Mouse (Mus musculus): ENCODE results near the gene Lama1.
A peak's percentile ranks its signal among the peaks of the same experiment; 100 is the strongest.

Gene Lama1

GRCm38 (mm10) chr17:67696694-67697386 is at the start of gene Lama1:
Lama1 (plus strand) TSS chr17:67697259.
- 0 out of 2 replicates have a peak, but pooled peaks have one; percentile 16 for ATAC-seq (ENCODE audit: insufficient number of reproducible peaks, low FRiP score, low TSS enrichment)

DNA sequence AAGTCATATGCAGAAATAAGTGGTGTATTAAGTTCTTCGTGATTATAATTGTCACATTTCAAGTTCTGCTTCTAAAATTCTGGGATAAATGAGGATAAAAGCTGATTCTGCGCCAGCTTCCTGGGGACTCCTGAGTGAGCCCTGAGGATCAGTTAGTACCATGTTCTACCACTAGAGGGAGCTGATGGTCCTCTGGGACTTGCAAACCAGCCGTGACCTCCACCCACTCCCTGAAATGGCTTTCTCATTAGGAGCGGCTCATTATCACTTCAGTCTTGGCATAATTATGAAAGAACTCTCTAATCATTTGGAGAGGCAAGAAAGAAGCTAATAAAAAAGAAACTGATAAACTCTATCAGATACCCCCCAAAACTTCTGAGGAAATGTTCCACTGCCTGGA is 45.6 kb upstream of the Lama1 start:
- no peak for ATAC-seq (ENCODE audit: insufficient number of reproducible peaks, low FRiP score, low TSS enrichment)

- ATAC-seq (ENCODE audit: insufficient number of reproducible peaks, low FRiP score, low TSS enrichment), result no peak
Observed at GRCm38 (mm10) chr17:67664299-67664698, 32.8 kb upstream of the Lama1 start.

- ATAC-seq (ENCODE audit: insufficient number of reproducible peaks, low FRiP score, low TSS enrichment), result no peak
Observed at GRCm38 (mm10) chr17:67666981-67667380, 30.1 kb upstream of the Lama1 start.

DNA sequence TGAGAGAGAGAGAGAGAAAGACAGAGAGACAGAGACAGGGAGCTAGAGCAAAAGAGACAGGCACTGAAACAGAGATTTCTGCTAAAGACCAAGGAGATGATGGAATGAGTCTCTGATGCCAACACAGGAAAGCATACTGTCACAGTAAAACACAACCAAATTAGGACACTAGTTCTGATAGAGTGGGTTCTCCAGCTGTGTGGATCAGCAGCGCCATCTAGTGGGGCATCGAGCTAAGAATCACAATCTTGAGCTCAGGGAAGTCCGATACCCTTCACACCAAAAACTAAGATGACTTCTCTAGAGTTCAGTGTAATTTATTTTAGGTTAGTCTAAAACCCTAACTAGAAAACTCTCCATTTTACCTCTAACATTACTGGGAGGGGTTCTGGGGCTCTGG is 29.1 kb upstream of the Lama1 start:
- ATAC-seq (ENCODE audit: insufficient number of reproducible peaks, low FRiP score, low TSS enrichment), result no peak

GRCm38 (mm10) chr17:67678576-67678975 is 18.5 kb upstream of the Lama1 start:
- no peak for ATAC-seq (ENCODE audit: insufficient number of reproducible peaks, low FRiP score, low TSS enrichment)

DNA sequence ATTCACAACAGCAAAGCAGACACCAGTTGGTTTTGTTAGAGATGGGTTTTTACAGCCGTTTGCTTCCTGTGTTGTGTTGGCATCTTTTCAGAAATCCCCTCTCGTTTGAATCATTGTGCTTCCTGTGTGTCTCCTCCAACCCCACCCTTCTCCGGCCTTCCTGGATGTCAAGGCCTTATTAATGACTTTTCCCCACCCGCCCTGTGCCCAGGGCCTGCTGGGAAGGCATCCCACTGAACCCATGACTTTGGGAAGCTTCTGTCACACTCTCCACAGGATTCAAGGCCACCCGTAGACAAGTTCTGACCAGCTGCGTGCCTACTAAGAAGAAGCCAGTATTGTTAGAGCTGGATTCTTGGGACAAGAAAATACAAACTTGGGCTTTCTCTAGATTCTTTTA is 16.0 kb upstream of the Lama1 start:
- ATAC-seq (ENCODE audit: insufficient number of reproducible peaks, low FRiP score, low TSS enrichment), result no peak

- ATAC-seq (ENCODE audit: insufficient number of reproducible peaks, low FRiP score, low TSS enrichment), result no peak
Observed at GRCm38 (mm10) chr17:67685022-67685743, 11.9 kb upstream of the Lama1 start.

GRCm38 (mm10) chr17:67687505-67687904 is 9.6 kb upstream of the Lama1 start:
- ATAC-seq (ENCODE audit: insufficient number of reproducible peaks, low FRiP score, low TSS enrichment), result no peak

DNA sequence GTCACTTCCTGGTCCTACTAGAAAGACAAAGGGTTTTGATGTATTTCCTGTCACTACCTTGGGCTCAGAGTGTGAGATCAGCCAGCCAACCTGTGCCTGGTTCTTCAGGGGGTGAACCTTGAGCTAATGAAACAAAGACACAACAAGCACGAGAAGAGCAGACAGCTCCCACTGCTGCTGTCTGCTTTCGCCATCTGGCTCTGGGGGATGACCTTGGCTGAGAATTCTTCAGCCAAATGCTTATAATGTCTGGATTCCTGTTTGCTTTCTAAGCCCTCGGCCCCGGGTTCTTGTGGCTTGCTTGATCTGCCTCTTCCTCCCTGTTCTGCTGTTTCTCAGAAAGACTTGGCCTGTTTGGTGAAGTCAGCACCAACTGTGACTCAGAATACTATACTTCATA is 6.4 kb upstream of the Lama1 start:
- ATAC-seq (ENCODE audit: insufficient number of reproducible peaks, low FRiP score, low TSS enrichment), result no peak

- ATAC-seq (ENCODE audit: insufficient number of reproducible peaks, low FRiP score, low TSS enrichment), result no peak
Observed at GRCm38 (mm10) chr17:67692651-67693050, 4.4 kb upstream of the Lama1 start.

DNA sequence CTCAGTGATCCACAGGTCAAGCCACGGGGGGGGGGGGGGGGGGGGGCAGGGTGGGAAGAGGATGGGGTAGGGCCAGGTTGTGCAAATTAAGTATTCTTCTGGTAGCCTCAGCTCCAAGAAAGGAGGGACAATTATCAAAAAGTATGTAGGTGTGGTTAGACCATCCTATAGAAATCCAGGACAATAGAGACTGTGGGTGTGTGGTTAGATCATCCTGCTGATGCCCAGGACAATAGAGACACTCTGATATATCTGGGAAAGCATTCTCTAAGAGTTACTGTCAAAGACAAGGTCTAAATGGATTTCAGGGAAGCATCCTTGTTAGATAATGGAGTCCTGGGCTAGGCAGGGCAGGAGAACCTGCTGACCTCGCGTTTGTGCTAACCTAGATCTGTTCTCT is 3.2 kb upstream of the Lama1 start:
- no peak for ATAC-seq (ENCODE audit: insufficient number of reproducible peaks, low FRiP score, low TSS enrichment)

- 0 out of 2 replicates have a peak, but pooled peaks have one; percentile 21 for ATAC-seq (ENCODE audit: insufficient number of reproducible peaks, low FRiP score, low TSS enrichment)
Observed at GRCm38 (mm10) chr17:67697461-67697891, 417 bp downstream of the Lama1 start.

DNA sequence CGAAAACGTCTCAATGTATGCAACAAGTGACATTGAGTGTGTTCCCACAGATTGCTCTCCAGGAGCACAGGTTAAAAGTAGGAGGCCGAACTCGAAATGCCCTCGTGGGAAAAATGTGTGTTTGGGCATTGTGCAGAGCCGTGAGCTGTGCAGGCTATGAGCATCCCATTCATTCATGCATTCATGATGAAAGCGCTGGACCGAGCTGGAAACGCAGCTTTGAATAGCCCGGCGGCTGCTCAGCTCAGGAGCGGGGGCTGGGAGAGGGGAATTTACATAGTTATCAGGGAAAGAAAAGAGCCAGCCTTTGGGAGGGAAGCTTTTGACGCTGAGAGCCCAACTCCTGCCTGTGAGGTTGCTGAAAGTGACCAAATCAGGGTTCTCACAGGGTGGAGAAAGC is 1.2 kb downstream of the Lama1 start:
- ATAC-seq (ENCODE audit: insufficient number of reproducible peaks, low FRiP score, low TSS enrichment), result no peak

- ATAC-seq (ENCODE audit: insufficient number of reproducible peaks, low FRiP score, low TSS enrichment), result no peak
Observed at GRCm38 (mm10) chr17:67701761-67702160, 4.7 kb downstream of the Lama1 start.

- no peak for ATAC-seq (ENCODE audit: insufficient number of reproducible peaks, low FRiP score, low TSS enrichment)
Observed at GRCm38 (mm10) chr17:67702941-67703340, 5.9 kb downstream of the Lama1 start.

DNA sequence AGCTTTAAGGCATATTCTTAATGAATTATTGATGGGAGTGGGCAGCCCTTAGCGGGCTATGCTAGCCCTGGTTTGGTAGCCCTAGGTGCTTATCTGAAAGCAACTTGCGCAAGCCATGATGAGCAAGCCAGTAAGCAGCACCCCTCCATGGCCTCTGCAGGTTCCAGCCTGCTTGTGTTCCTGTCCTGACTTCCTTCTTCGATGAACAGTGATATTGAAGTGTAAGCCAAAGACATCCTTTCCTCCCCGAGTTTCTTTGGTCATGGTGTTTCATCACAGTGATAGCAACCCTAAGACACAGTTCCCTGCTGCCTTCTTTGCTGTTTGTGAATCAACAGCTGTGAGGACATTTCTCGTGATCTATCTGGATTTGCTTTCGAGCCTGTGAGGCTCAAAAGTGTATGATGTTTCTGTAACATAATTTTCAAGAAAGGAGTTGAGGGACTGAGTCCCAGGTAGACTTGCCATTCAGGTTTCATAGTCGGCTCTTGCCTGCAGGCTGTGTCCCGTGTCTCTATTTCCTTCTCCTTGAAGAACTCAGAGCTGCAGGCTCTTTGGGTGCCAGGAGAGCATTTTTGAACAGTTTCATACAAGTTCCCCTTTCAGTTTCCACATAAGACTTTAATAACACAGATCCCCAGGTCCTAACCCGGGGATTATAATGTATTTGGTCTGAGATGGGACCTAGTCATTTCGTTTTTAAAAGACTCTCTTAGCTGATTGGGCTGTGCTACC is 8.1 kb downstream of the Lama1 start:
- ATAC-seq (ENCODE audit: insufficient number of reproducible peaks, low FRiP score, low TSS enrichment), result no peak

GRCm38 (mm10) chr17:67706372-67706771 is 9.3 kb downstream of the Lama1 start:
- no peak for ATAC-seq (ENCODE audit: insufficient number of reproducible peaks, low FRiP score, low TSS enrichment)

- no peak for ATAC-seq (ENCODE audit: insufficient number of reproducible peaks, low FRiP score, low TSS enrichment)
Observed at GRCm38 (mm10) chr17:67707793-67708364, 10.8 kb downstream of the Lama1 start.

DNA sequence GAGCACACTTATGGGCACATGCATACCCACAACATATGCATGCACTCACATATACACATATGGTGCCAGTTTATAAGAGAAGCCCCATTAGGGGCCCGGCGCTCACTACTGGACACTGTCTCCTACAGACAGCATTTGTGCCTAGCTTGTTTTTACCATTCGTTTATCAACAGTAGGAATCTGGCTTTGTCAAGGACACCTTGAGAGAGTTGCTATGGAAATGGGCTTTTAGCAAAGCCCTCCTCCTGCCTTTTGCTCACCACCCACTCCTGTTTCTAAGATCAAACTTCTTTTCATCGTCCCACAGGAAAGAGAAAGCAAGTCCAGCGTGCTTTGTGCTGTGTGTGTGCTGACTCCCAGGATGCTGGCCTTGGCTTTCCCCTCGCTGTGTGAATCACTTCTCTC is 13.3 kb downstream of the Lama1 start:
- ATAC-seq (ENCODE audit: insufficient number of reproducible peaks, low FRiP score, low TSS enrichment), result no peak

DNA sequence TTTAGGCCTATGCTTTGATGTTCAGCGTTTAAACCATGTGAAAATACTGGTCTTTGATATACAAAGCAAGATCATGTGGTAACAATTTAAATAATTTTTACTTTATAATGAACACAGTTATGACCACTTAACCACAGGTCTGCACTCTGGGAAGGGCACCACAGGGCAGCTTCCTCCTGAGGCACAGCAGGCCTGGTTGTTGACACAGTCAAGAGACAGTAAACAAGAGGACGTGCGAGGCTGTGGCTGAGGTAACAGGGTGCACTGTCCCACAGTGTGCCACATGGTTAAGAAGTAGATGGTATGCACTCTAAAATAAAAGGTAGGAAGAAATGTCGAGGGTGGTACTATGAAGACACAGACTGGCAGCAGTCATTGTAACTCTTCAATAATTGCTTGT is 14.3 kb downstream of the Lama1 start:
- no peak for ATAC-seq (ENCODE audit: insufficient number of reproducible peaks, low FRiP score, low TSS enrichment)

All from cerebellum, adult (tissue).